Mouse (Mus musculus) G1E (cell line): ENCODE results near the gene Sema3a. TPM values are rescaled to one million over a fixed set of nuclear protein-coding genes. Genes with fewer than 3 reads are reported as not detected.

Experiments used
- ATAC-seq: 2 replicates; pipeline ENCODE4 v1.8.0; 2016; ENCODE audit warnings: mild to moderate bottlenecking; ENCODE audit not compliant: insufficient number of reproducible peaks, poor library complexity, low FRiP score, severe bottlenecking; ENCODE audit errors: extremely low read depth
- DNase-seq: peaks from one replicate; pipeline ENCODE4 v3.0.0; 2012; ENCODE audit warnings: low spot score
- H3K27me3 ChIP-seq: 2 replicates; pipeline ENCODE4 v1.6.1; 2012; ENCODE audit warnings: mild to moderate bottlenecking, low read length, inconsistent platforms; ENCODE audit not compliant: insufficient read depth
- H3K36me3 ChIP-seq: replicated peaks from 2 replicates; pipeline ENCODE3; 2012; ENCODE audit warnings: mild to moderate bottlenecking, inconsistent platforms
- H3K4me1 ChIP-seq: 2 replicates; pipeline ENCODE4 v1.6.1; 2012; ENCODE audit warnings: low read depth, low read length, inconsistent platforms, mixed read lengths; ENCODE audit not compliant: insufficient read depth
- H3K4me3 ChIP-seq: 2 replicates; pipeline ENCODE4 v1.5.1; 2012; ENCODE audit warnings: low read depth, mild to moderate bottlenecking, inconsistent platforms, low read length, moderate library complexity, mixed read lengths
- H3K9me3 ChIP-seq: replicated peaks from 2 replicates; pipeline ENCODE4 v1.6.1; 2012; ENCODE audit warnings: inconsistent platforms
- CTCF ChIP-seq: IDR thresholded peaks from 2 replicates; pipeline ENCODE4 v1.5.1; 2012; ENCODE audit warnings: low read depth, low read length, inconsistent platforms, mixed read lengths
- GATA1 ChIP-seq: IDR thresholded peaks from 2 replicates; pipeline ENCODE4 v1.6.1; 2012; ENCODE audit warnings: borderline replicate concordance, low read length, inconsistent platforms, mixed read lengths
- GATA2 ChIP-seq: IDR thresholded peaks from 2 replicates; pipeline ENCODE4 v1.6.1; 2012; ENCODE audit warnings: low read depth, low read length, inconsistent platforms, borderline replicate concordance
- POLR2AphosphoS5 ChIP-seq: IDR thresholded peaks from 2 replicates; pipeline ENCODE4 v1.6.1; 2012; ENCODE audit warnings: low read depth, low read length, inconsistent platforms; ENCODE audit not compliant: insufficient replicate concordance
- TAL1 ChIP-seq: conservative IDR thresholded peaks from 2 replicates; pipeline ENCODE4 v1.6.1; 2012; ENCODE audit warnings: low read depth, low read length, inconsistent platforms, mixed read lengths
- polyA plus RNA-seq: library from polyadenylated mRNA; stranded (reverse); fragments of >175 nt; gene quantifications from 2 replicates; pipeline ENCODE4 v1.2.3, GENCODE M21; 2012
- total RNA-seq, 2 experiments: library from RNA; stranded (forward) in 1 of 2; stranded (reverse) in 1 of 2; fragments of 200-1000 nt in 1 of 2; fragments of >200 nt in 1 of 2; fragmentation: Nextera tagmentation in 1 of 2; gene quantifications; 2 replicates each; pipeline ENCODE4 v1.2.3; 2014 to 2017

The Sema3a gene
- total and polyA plus RNA-seq, 3 experiments, result 0.38 TPM; not detected in 2

- H3K27me3 ChIP-seq, result no peaks in the 10 kb centered on the region
- H3K4me3 ChIP-seq, result no peak overlapping the region
- H3K36me3 ChIP-seq, result no peaks in the 10 kb centered on the region
- TF ChIP-seq GATA2, result no peak
- no peak for TF ChIP-seq TAL1
- no peak for TF ChIP-seq GATA1
- no peak for TF ChIP-seq CTCF
- no peak for TF ChIP-seq POLR2AphosphoS5
- no peaks in the 10 kb centered on the region for H3K9me3 ChIP-seq
- ATAC-seq (no peak), DNase-seq (no peak)
- no peaks in the 10 kb centered on the region for H3K4me1 ChIP-seq
Observed at GRCm38 (mm10) chr5:13360711-13361110, 235.5 kb downstream of the Sema3a start.

DNA sequence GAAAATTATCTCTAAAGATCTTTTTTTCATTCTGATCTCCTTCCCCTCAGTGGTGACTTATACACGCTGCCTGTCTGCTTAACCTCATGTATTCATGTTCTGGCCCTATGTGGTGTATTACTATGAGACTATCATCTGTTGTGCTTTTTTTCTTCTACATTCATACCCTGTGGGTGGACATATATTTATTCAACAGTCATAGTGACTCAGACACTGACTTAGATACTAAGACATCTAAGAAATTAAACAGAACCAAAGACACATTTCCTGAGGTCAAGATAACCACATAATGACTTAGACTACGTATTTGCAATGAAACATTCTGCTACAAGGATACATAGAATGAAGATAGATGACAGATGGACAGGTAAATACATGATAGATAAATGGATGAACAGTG is 239.9 kb downstream of the Sema3a start:
- no peaks in the 10 kb centered on the region for H3K4me1 ChIP-seq
- ATAC-seq (no peak), DNase-seq (no peak)
- TF ChIP-seq GATA1, result no peak
- no peak for TF ChIP-seq TAL1
- TF ChIP-seq POLR2AphosphoS5, result no peak
- TF ChIP-seq GATA2, result no peak
- no peak for TF ChIP-seq CTCF
- H3K36me3 ChIP-seq, result no peaks in the 10 kb centered on the region
- no peak overlapping the region for H3K4me3 ChIP-seq
- no peaks in the 10 kb centered on the region for H3K9me3 ChIP-seq
- H3K27me3 ChIP-seq, result no peaks in the 10 kb centered on the region

GRCm38 (mm10) chr5:13379223-13379622 is 254.0 kb downstream of the Sema3a start:
- TF ChIP-seq CTCF (no peak), GATA1 (no peak), GATA2 (no peak), POLR2AphosphoS5 (no peak), TAL1 (no peak)
- ATAC-seq (no peak), DNase-seq (no peak)
- no peaks in the 10 kb centered on the region for H3K4me1 ChIP-seq
- no peaks in the 10 kb centered on the region for H3K27me3 ChIP-seq
- H3K9me3 ChIP-seq, result no peaks in the 10 kb centered on the region
- no peaks in the 10 kb centered on the region for H3K36me3 ChIP-seq
- H3K4me3 ChIP-seq, result no peak overlapping the region

DNA sequence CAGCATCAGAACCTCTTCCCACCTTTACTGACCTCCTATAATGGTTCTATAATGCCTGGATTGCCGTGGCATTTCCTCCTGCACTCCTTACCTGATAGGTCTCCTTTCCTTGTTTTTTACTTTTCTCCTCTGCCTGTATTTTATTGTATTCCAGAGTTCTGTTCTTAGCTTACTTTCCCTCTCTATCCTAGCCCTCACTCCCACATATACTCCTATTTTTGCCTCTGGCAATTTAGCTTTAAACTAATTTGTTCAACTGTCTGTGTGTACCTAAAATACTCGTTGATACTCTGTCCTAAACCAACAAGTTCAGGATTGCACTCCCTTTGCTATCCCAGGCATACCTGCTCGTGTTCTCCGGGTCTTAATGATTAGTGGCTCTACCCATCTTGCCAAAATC is 258.8 kb downstream of the Sema3a start:
- no peaks in the 10 kb centered on the region for H3K36me3 ChIP-seq
- H3K4me3 ChIP-seq, result no peak overlapping the region
- TF ChIP-seq TAL1, result no peak
- TF ChIP-seq POLR2AphosphoS5, result no peak
- TF ChIP-seq GATA1, result no peak
- TF ChIP-seq CTCF, result no peak
- TF ChIP-seq GATA2, result no peak
- H3K27me3 ChIP-seq, result no peaks in the 10 kb centered on the region
- no peaks in the 10 kb centered on the region for H3K4me1 ChIP-seq
- ATAC-seq, result no peak
- no peaks in the 10 kb centered on the region for H3K9me3 ChIP-seq
- DNase-seq, result no peak

GRCm38 (mm10) chr5:13384714-13385113 is 259.5 kb downstream of the Sema3a start:
- no peak for TF ChIP-seq TAL1
- TF ChIP-seq GATA2, result no peak
- TF ChIP-seq CTCF, result no peak
- no peak for TF ChIP-seq POLR2AphosphoS5
- TF ChIP-seq GATA1, result no peak
- DNase-seq, result no peak
- no peaks in the 10 kb centered on the region for H3K27me3 ChIP-seq

DNA sequence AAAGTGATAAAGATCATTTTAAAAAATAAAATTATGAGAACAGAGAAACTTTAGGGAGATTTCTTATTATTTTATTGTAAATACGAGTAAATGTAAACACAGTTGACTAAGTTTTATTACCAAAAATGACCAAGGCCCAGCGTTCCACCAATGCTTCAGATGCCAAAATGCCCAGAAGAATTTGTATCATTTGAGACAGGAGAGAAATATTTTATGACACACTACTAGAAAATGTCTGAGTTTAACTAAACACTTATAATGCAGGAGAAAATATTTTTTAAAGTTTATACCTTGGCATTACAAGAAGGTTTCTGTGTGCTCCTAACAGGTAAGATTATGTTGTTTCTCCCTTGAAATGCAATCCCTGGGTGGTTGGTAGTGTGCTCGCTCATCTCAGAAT is 261.4 kb downstream of the Sema3a start:
- H3K9me3 ChIP-seq, result no peaks in the 10 kb centered on the region
- no peak overlapping the region for H3K4me3 ChIP-seq
- H3K27me3 ChIP-seq, result no peaks in the 10 kb centered on the region
- H3K36me3 ChIP-seq, result no peaks in the 10 kb centered on the region
- DNase-seq (no peak), ATAC-seq (no peak)
- no peaks in the 10 kb centered on the region for H3K4me1 ChIP-seq
- TF ChIP-seq CTCF, result no peak
- no peak for TF ChIP-seq POLR2AphosphoS5
- TF ChIP-seq TAL1, result no peak
- no peak for TF ChIP-seq GATA1
- no peak for TF ChIP-seq GATA2

More at GRCm38 (mm10) chr5:13384714-13385113, 259.5 kb downstream of the Sema3a start:
- Histone ChIP-seq H3K9me3 (no peaks in the 10 kb centered on the region), H3K36me3 (no peaks in the 10 kb centered on the region), H3K4me1 (no peaks in the 10 kb centered on the region), H3K4me3 (no peak overlapping the region)
- no peak for ATAC-seq

DNA sequence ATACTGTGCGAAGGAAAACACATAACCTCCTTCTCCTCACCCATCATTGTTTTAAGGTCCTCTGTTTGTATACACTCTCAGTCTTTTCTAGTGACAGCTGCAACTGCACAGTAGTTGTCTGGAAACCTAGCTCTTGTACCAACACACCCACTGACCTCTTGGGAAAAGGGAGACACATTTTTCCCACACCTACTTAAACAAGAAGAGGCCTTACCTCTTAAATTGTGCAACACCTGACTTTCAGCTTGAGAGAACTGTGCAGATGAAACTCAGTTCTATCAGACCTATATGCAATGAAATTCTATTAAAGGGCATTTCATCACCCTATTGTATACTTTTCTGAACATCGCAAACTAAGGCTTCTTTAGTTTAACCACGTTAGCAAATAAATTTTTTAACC is 262.5 kb downstream of the Sema3a start:
- H3K36me3 ChIP-seq, result no peaks in the 10 kb centered on the region
- no peaks in the 10 kb centered on the region for H3K27me3 ChIP-seq
- no peak for DNase-seq
- no peaks in the 10 kb centered on the region for H3K4me1 ChIP-seq
- no peak for ATAC-seq
- TF ChIP-seq GATA1 (no peak), TAL1 (no peak), CTCF (no peak), GATA2 (no peak), POLR2AphosphoS5 (no peak)
- no peak overlapping the region for H3K4me3 ChIP-seq
- no peaks in the 10 kb centered on the region for H3K9me3 ChIP-seq
